Mouse (Mus musculus) brain, embryonic 14.5 days (tissue): ENCODE measurements around the gene Snai1. TPM values are rescaled to one million over a fixed set of nuclear protein-coding genes. Genes with fewer than 3 reads are reported as not detected.

Experiments
- DNase-seq: peaks from one replicate; pipeline ENCODE4 v3.0.0-alpha.2; 2011; ENCODE audit warnings: low read depth
- CTCF ChIP-seq: fragments of 200-500 bp; IDR thresholded peaks from 2 replicates; pipeline ENCODE4 v1.5.1; 2012; ENCODE audit warnings: inconsistent platforms, mild to moderate bottlenecking, moderate library complexity, borderline replicate concordance; ENCODE audit not compliant: insufficient read depth, insufficient read length; ENCODE audit errors: extremely low read depth
- POLR2A ChIP-seq: fragments of 200-500 bp; IDR thresholded peaks from 2 replicates; pipeline ENCODE4 v1.6.1; 2012; ENCODE audit warnings: mild to moderate bottlenecking, inconsistent platforms, borderline replicate concordance; ENCODE audit not compliant: poor library complexity, insufficient read depth, insufficient read length, severe bottlenecking; ENCODE audit errors: extremely low read depth
- polyA plus RNA-seq: library from polyadenylated mRNA; depleted of rRNA; stranded (reverse); fragments of >200 nt; gene quantifications from 2 replicates; pipeline ENCODE4 v1.2.3, GENCODE M21; 2012

Snai1 gene
- polyA plus RNA-seq, 1 experiment: 12.0 TPM

GRCm38 (mm10) chr2:167565312-167565656, 27.3 kb downstream of the Snai1 start:
- TF ChIP-seq CTCF: no peak
- no peak for TF ChIP-seq POLR2A
- no peak for DNase-seq

GRCm38 (mm10) chr2:167565682-167566081, 27.7 kb downstream of the Snai1 start:
- TF ChIP-seq POLR2A (no peak), CTCF (no peak)
- DNase-seq: peak; percentile 51

- TF ChIP-seq POLR2A (no peak), CTCF (no peak)
- DNase-seq: no peak
These were observed 30.1 kb downstream of the Snai1 start for GRCm38 (mm10) chr2:167568112-167568511.

GRCm38 (mm10) chr2:167569934-167570651, 32.1 kb downstream of the Snai1 start:
- no peak for DNase-seq
- no peak for TF ChIP-seq POLR2A
- TF ChIP-seq CTCF: no peak

- TF ChIP-seq POLR2A (no peak), CTCF (no peak)
- no peak for DNase-seq
These were observed 32.8 kb downstream of the Snai1 start for GRCm38 (mm10) chr2:167570815-167571214.

- no peak for DNase-seq
- TF ChIP-seq CTCF (no peak), POLR2A (no peak)
These were observed 33.6 kb downstream of the Snai1 start for GRCm38 (mm10) chr2:167571442-167572220.

GRCm38 (mm10) chr2:167574814-167575213, 36.8 kb downstream of the Snai1 start:
- TF ChIP-seq POLR2A (no peak), CTCF (no peak)

GRCm38 (mm10) chr2:167575581-167575980, 37.6 kb downstream of the Snai1 start:
- TF ChIP-seq CTCF (no peak), POLR2A (no peak)
- no peak for DNase-seq

More at GRCm38 (mm10) chr2:167574814-167575213, 36.8 kb downstream of the Snai1 start:
- no peak for DNase-seq

GRCm38 (mm10) chr2:167576121-167576620, 38.2 kb downstream of the Snai1 start:
- TF ChIP-seq CTCF (no peak), POLR2A (no peak)
- no peak for DNase-seq

GRCm38 (mm10) chr2:167577186-167577785, 39.3 kb downstream of the Snai1 start:
- DNase-seq: no peak
- TF ChIP-seq CTCF: no peak
- TF ChIP-seq POLR2A: no peak

GRCm38 (mm10) chr2:167578521-167578920, 40.5 kb downstream of the Snai1 start:
- no peak for DNase-seq
- TF ChIP-seq CTCF (no peak), POLR2A (no peak)
